Mouse (Mus musculus): ENCODE measurements around the gene Dnmt3l.

DNA sequence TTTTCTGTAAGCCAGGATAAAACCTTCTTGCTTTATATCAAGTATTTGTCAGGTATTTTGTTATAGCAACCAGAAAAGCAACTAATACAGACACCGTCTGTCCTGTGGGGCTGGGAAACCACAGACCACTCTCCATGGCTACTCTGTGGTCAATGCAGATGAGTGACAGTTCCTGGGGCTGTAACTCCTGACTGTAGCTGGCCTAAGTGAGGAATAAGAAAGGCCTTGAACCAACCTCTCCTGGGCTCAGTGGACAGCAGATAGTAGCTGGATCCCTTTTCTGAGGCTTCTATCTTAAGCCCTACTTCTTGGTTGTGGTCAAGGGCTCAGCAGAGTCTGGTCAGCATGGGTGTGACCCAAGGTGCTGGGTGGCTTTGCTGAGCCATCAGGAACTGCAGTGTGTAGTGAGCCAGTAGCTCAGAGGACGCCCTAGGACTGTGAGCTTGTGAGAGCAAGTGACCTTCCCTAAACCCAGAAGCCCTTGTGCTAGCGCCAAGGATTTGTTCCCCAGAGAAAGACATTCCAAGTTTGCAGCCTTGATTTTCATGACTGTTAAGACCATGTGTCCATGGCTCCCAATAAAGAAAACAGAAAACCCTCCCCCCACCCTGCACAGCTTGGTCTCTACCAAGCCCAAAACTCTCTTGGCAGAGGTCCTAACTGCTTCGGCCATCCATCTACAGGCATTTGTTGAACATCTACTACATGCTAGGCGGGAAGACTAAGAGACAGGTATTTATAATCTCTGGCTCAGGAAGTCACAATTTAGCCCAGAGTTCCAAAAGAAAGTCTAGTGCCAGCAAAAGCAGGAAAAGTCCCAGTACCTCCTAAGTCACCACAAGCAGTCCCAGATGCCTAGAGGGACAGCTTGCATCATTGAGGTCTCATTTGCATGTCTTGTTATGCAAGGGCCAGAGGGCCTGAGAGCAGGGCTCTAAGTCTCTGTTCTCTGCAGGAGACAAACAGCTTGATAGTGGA lies 54.5 kb downstream of the Dnmt3l start:
- TF ChIP-seq CTCF (conservative IDR thresholded peaks at IDR 0.05; ENCODE audit: low read length), result no peak
- TF ChIP-seq NANOG (IDR thresholded peaks at IDR 0.05; ENCODE audit: borderline replicate concordance, low read length), result 0 out of 2 replicates have a peak, but pooled peaks have one; percentile 9
- peak; percentile 91; the same call in 1 of the 2 replicates for TF ChIP-seq POU5F1 (IDR thresholded peaks at IDR 0.05; ENCODE audit: borderline replicate concordance, low read length)
